Mouse (Mus musculus) hindbrain, embryonic 11.5 days (tissue): Measurements from ENCODE around the gene Ucma. TPM values are rescaled to one million over a fixed set of nuclear protein-coding genes. Genes with fewer than 3 reads are reported as not detected.

Experiments used
- ATAC-seq: fragments of 200-750 bp; cut with Nextera tagmentation; 2 replicates; pipeline ENCODE4 v1.8.0; 2017; ENCODE audit warnings: mild to moderate bottlenecking, moderate TSS enrichment, moderate library complexity; ENCODE audit not compliant: low FRiP score
- DNase-seq: peaks from one replicate; pipeline ENCODE4 v3.0.0-alpha.2; 2015; ENCODE audit warnings: low spot score
- H3K27ac ChIP-seq: fragments of 300-500 bp; sonication (generic); 2 replicates; pipeline ENCODE4 v1.5.1; 2014; ENCODE audit warnings: mild to moderate bottlenecking, low read depth, low read length
- H3K27me3 ChIP-seq: fragments of 300-500 bp; sonication (generic); 2 replicates; pipeline ENCODE4 v1.6.1; 2014; ENCODE audit warnings: mild to moderate bottlenecking, low read length, moderate library complexity, mixed read lengths; ENCODE audit not compliant: control insufficient read depth, insufficient read depth
- H3K36me3 ChIP-seq: fragments of 300-500 bp; sonication (generic); 2 replicates; pipeline ENCODE4 v1.6.1; 2014; ENCODE audit warnings: mild to moderate bottlenecking, low read length, moderate library complexity, mixed read lengths; ENCODE audit not compliant: control insufficient read depth, insufficient read depth
- H3K4me1 ChIP-seq: fragments of 300-500 bp; sonication (generic); replicated peaks from 2 replicates; pipeline ENCODE4 v1.6.1; 2014; ENCODE audit warnings: low read length, mixed read lengths; ENCODE audit not compliant: control insufficient read depth, insufficient read depth
- H3K4me2 ChIP-seq: fragments of 300-500 bp; sonication (generic); replicated peaks from 2 replicates; pipeline ENCODE4 v1.6.1; 2014; ENCODE audit warnings: mild to moderate bottlenecking, low read depth, low read length
- H3K4me3 ChIP-seq: fragments of 300-500 bp; sonication (generic); 2 replicates; pipeline ENCODE4 v1.5.1; 2014; ENCODE audit warnings: low read depth, low read length
- H3K9ac ChIP-seq: fragments of 300-500 bp; sonication (generic); 2 replicates; pipeline ENCODE4 v1.6.1; 2014; ENCODE audit warnings: low read depth, low read length
- H3K9me3 ChIP-seq: fragments of 300-500 bp; sonication (generic); 2 replicates; pipeline ENCODE4 v1.6.1; 2016; ENCODE audit warnings: low read length; ENCODE audit not compliant: control insufficient read depth
- WGBS: fragments of 180-500 bp; shearing (Covaris S2); extraction: QIAGEN DNeasy Blood & Tissue Kit; methylation state at CpG from one replicate; pipeline ENCODE4 v1.1.7; 2014; 5-methylcytosine and 5-hydroxymethylcytosine counted together
- polyA plus RNA-seq: library from polyadenylated mRNA; unstranded; fragments of >200 nt; fragmentation: Nextera tagmentation; extraction: Ambion mirVana; gene quantifications from 2 replicates; pipeline ENCODE4 v1.2.1, GENCODE M21; 2014

The Ucma gene
- polyA plus RNA-seq, 1 experiment from 2014 or later, result not detected

DNA sequence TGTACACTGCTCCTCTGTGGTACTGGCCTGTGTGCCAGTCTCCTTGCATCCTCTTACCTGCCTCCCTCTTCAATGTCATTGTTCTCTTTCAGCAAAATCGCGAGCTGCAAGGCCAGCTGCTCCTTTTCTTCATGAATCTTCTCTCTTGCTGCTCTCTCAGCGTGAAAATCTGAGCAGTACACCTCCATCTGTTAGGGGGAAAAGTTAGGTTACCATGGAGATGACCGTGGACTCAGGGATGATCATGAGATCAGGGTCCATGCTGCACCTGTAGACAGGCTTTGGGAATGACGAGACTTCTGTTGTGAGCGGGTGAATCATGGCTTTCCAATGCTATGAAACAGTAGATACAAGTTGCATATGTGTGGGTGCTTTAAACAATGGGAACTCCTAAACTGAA lies 51.1 kb downstream of the Ucma start:
- H3K27me3 ChIP-seq, result no peaks in the 10 kb centered on the region
- 64% methylated on average over 6 of the region's 6 CpGs for WGBS
- DNase-seq, result no peak
- no peak overlapping the region for H3K27ac ChIP-seq
- no peak for ATAC-seq
- no peak overlapping the region for H3K9ac ChIP-seq
- H3K4me2 ChIP-seq, result no peak overlapping the region
- H3K9me3 ChIP-seq, result no peaks in the 10 kb centered on the region
- no peak overlapping the region for H3K4me3 ChIP-seq
- H3K36me3 ChIP-seq, result no peaks in the 10 kb centered on the region
- H3K4me1 ChIP-seq, result no peaks in the 10 kb centered on the region

DNA sequence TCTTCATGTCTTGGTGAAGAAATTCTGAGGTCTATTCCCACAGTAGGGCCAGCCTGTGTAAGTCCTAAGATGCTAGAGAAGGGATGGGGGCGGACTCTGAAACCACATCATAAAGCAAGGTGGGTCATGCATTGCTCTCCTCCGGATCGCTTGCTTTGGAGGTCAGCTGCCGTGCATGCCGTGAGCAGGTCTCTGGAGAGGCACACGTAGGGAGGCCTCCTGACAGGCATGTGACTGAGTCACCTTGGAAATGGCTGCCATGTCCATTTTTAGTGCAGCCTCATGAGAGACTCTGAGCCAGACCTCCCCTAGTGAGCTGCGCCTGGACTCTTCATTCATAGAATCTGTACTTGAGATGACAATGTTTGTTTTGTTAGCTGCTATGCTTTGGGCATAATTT lies 52.1 kb downstream of the Ucma start:
- 85% methylated on average over 7 of the region's 7 CpGs for WGBS
- H3K9ac ChIP-seq, result no peak overlapping the region
- no peak for ATAC-seq
- no peak for DNase-seq
- no peaks in the 10 kb centered on the region for H3K36me3 ChIP-seq
- no peak overlapping the region for H3K4me3 ChIP-seq
- H3K27me3 ChIP-seq, result no peaks in the 10 kb centered on the region
- H3K27ac ChIP-seq, result no peak overlapping the region
- H3K9me3 ChIP-seq, result no peaks in the 10 kb centered on the region
- no peak overlapping the region for H3K4me2 ChIP-seq
- no peaks in the 10 kb centered on the region for H3K4me1 ChIP-seq

DNA sequence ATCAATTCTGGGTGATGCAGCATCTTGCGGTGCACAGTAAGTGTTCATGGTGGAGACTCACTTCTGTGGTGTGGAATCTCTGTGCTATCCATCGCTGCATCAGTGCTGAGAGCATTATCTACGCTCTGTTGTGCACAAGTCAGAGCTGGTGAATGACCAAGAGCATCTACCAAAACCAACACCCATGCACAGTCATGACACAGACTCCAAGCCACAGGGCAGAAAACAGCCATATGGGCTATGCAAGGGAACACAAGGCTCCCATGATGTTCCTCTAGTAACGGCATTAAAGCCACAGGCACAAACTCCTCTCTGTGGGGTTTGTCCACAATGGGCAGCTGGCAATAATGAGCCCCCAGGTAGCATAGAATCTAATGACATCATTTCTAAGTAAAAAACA lies 53.9 kb downstream of the Ucma start:
- H3K36me3 ChIP-seq, result no peaks in the 10 kb centered on the region
- no peaks in the 10 kb centered on the region for H3K4me1 ChIP-seq
- H3K27me3 ChIP-seq, result no peaks in the 10 kb centered on the region
- ATAC-seq (no peak), DNase-seq (no peak)
- H3K4me2 ChIP-seq, result no peak overlapping the region
- H3K4me3 ChIP-seq, result no peak overlapping the region
- no peak overlapping the region for H3K27ac ChIP-seq
- H3K9me3 ChIP-seq, result no peaks in the 10 kb centered on the region
- WGBS, result 91% methylated on average over 4 of the region's 4 CpGs
- H3K9ac ChIP-seq, result no peak overlapping the region

DNA sequence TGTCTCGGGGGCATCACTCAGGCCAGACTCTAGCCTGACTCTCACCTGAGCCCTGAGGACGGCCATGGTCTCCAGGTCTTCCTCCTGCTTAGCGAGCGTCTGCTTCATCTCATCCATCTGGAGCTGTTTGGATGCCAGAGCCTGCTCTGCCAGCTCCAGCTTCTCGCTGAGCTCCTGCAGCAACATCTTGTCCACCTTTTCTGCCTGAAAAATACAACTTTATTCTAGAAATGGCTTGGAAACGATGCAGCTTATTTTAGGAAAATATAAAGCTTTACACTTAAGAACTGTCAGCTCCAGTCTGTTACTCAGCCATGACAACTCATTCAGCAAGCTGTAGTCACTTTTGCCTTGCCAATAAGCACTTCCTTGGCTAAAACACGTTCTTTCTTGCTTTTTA lies 55.3 kb downstream of the Ucma start:
- H3K9ac ChIP-seq, result no peak overlapping the region
- ATAC-seq, result no peak
- no peaks in the 10 kb centered on the region for H3K9me3 ChIP-seq
- no peaks in the 10 kb centered on the region for H3K4me1 ChIP-seq
- no peak overlapping the region for H3K4me3 ChIP-seq
- 80% methylated on average over 7 of the region's 7 CpGs for WGBS
- no peak overlapping the region for H3K4me2 ChIP-seq
- H3K36me3 ChIP-seq, result no peaks in the 10 kb centered on the region
- no peak for DNase-seq
- H3K27me3 ChIP-seq, result no peaks in the 10 kb centered on the region
- H3K27ac ChIP-seq, result no peak overlapping the region

DNA sequence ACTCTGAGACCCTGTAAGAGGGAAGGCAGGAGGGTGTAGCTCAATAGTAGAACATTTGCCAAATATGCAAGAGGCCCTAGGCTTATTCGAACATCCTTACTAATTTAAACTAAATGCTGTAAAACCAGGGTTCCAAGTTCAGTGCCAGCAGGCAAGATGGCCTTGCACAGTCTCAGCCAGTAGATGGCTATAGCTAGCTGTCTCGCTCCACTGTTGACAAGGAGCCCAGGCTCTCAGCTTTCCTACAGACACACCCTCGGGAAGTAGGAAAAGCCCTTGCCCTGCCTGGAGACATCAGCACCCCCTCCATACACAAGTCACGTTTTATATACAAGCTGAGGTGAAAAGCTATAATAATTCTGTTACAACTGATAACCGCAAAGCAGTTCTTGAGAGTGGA lies 56.7 kb downstream of the Ucma start:
- Histone ChIP-seq H3K4me3 (no peak overlapping the region), H3K27me3 (no peaks in the 10 kb centered on the region), H3K4me2 (no peak overlapping the region), H3K4me1 (no peaks in the 10 kb centered on the region), H3K36me3 (no peaks in the 10 kb centered on the region), H3K9me3 (no peaks in the 10 kb centered on the region), H3K27ac (no peak overlapping the region), H3K9ac (no peak overlapping the region)
- ATAC-seq (no peak), DNase-seq (no peak)
- WGBS, result 83% methylated on average over 5 of the region's 5 CpGs

DNA sequence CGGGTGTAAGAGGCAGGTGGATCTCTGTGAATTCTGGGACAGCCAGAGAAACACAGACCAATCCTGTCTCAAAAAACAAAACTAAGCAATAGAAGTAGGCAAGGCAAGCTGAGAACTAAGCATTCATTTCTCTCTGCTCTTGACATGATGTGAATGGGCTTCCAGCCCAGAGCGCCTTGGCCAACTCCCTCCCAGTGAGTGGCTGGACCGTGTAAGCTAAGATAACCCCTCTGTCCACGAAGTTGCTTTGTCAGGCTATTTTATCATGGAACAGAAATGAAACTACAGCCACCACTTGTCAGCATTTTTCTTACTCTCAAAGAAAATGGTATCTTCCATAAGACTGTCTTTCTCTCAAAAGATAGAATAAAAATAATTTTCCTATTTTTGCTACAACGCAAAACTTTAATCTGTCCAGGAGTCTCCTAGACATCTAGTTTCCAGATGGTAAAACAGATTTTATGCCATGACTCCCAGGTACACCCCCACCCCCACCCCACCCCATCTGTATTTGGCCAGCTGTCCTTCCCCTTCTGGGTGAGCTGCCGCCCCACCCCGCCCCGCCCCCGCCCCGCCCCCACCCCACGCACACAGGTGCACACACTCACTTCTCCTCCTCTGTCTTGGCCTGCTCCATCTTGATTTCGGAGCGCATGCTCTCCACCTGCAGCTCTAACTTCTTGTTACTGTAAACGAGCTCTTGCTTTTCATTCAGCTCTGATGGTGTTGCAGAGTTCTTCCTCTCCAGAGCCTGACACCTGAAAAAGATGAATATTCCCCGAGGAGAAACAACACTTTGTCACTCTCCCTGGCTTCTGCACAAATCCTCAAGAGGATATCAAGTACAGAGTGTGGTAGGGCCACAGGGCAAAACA lies 57.9 kb downstream of the Ucma start:
- WGBS, result 74% methylated on average over 15 of the region's 15 CpGs
- no peaks in the 10 kb centered on the region for H3K36me3 ChIP-seq
- H3K9ac ChIP-seq, result no peak overlapping the region
- H3K27ac ChIP-seq, result no peak overlapping the region
- H3K4me3 ChIP-seq, result no peak overlapping the region
- H3K27me3 ChIP-seq, result no peaks in the 10 kb centered on the region
- H3K4me2 ChIP-seq, result no peak overlapping the region
- no peak for DNase-seq
- ATAC-seq, result no peak
- 0 out of 2 replicates have a peak, but pooled peaks cover 2% of the 10 kb centered on the region for H3K4me1 ChIP-seq
- H3K9me3 ChIP-seq, result no peaks in the 10 kb centered on the region

DNA sequence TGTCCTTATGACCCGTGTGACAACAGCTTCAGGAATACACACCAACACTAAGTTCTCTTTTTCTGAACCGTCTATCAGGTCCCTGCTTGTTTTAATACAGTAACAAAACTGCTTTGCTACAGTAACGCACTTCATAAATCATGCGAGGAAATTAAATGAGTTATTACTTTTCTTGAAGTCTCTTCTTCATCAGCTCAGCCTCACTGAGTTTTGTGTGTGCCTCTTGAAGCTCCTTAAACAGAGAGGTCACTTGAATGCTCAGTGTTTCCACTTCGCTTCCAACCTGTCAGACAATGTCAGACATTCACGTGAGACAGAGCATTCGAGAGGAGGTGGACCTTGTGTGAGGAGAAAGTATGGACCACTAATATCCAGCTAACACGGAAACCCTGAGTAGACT lies 58.9 kb downstream of the Ucma start:
- DNase-seq, result no peak
- Histone ChIP-seq H3K9ac (no peak overlapping the region), H3K27me3 (no peaks in the 10 kb centered on the region), H3K36me3 (no peaks in the 10 kb centered on the region), H3K4me1 (0 out of 2 replicates have a peak, but pooled peaks cover 2% of the 10 kb centered on the region), H3K9me3 (no peaks in the 10 kb centered on the region), H3K4me3 (no peak overlapping the region), H3K4me2 (no peak overlapping the region), H3K27ac (no peak overlapping the region)
- no peak for ATAC-seq
- 87% methylated on average over 8 of the region's 8 CpGs for WGBS

DNA sequence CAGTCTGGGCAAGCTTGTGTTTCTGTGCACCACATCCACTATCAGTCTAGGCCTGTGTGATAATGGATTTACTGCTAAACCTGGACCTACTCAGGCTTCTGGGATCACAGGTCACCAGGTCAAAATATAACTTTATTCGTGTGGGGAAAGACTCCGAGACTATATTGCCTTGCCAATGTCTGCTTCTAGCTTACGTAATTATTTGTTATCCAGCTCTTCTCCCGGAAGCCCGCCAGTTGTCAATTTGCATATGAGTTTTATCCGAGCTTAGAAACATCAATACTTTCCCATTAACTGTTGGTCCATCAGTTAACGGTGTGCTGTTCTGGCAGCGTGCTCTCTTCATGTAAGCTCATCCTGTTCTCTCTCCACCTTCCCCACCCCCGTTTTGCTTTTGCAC lies 59.3 kb downstream of the Ucma start:
- H3K27ac ChIP-seq, result no peak overlapping the region
- ATAC-seq (no peak), DNase-seq (no peak)
- H3K27me3 ChIP-seq, result no peaks in the 10 kb centered on the region
- H3K9me3 ChIP-seq, result no peaks in the 10 kb centered on the region
- WGBS, result 83% methylated on average over 9 of the region's 9 CpGs
- H3K4me3 ChIP-seq, result no peak overlapping the region
- H3K36me3 ChIP-seq, result no peaks in the 10 kb centered on the region
- H3K4me1 ChIP-seq, result 0 out of 2 replicates have a peak, but pooled peaks cover 2% of the 10 kb centered on the region
- no peak overlapping the region for H3K4me2 ChIP-seq
- no peak overlapping the region for H3K9ac ChIP-seq
